Mouse (Mus musculus): ENCODE results near the gene Myo6. TPM values are rescaled to one million over a fixed set of nuclear protein-coding genes. Genes with fewer than 3 reads are reported as not detected.

Gene Myo6
- total and polyA plus RNA-seq, 3 experiments = 1.2 to 1.6 TPM; not detected in 1

- Histone ChIP-seq H3K79me2 (ENCODE audit: control insufficient read depth, insufficient read depth, low read length, poor library complexity) (no peaks in the 10 kb centered on the region), H3K9ac (ENCODE audit: control insufficient read depth, low read depth, low read length, poor library complexity, severe bottlenecking) (no peak overlapping the region), H3K27ac (ENCODE audit: control insufficient read depth, low read depth, low read length) (no peak overlapping the region), H3K9me3 (replicated peaks; ENCODE audit: insufficient read depth, low read length) (no peaks in the 10 kb centered on the region), H3K36me3 (ENCODE audit: control insufficient read depth in 1 of 2, insufficient read depth in 2 of 2, low read length in 2 of 2) (no peaks in the 10 kb centered on the region), H3K4me3 (ENCODE audit: control insufficient read depth in 1 of 2, insufficient read depth in 1 of 2, low read depth in 2 of 2, low read length in 2 of 2) (no peak overlapping the region), H3K4me1 (ENCODE audit: control insufficient read depth in 1 of 2, insufficient read depth in 2 of 2, low read length in 2 of 2) (no peaks in the 10 kb centered on the region), H3K27me3 (ENCODE audit: control insufficient read depth in 1 of 2, insufficient read depth in 2 of 2, low read length in 2 of 2) (no peaks in the 10 kb centered on the region)
- no peak for DNase-seq (ENCODE audit: low read depth, low spot score)
- no peak for TF ChIP-seq POLR2AphosphoS2 (IDR thresholded peaks at IDR 0.05; ENCODE audit: low read length)
- TF ChIP-seq ZC3H11A (IDR thresholded peaks at IDR 0.05; ENCODE audit: low read depth, low read length) = no peak
- TF ChIP-seq SMC3 (IDR thresholded peaks at IDR 0.05; ENCODE audit: low read depth, low read length) = no peak
- TF ChIP-seq GATA1 (IDR thresholded peaks at IDR 0.05; ENCODE audit: low read depth, low read length) = no peak
- TF ChIP-seq RCOR1 (IDR thresholded peaks at IDR 0.05; ENCODE audit: low read depth, low read length) = no peak
Measured at GRCm38 (mm10) chr9:80233831-80234455, 69.1 kb downstream of the Myo6 start.

DNA sequence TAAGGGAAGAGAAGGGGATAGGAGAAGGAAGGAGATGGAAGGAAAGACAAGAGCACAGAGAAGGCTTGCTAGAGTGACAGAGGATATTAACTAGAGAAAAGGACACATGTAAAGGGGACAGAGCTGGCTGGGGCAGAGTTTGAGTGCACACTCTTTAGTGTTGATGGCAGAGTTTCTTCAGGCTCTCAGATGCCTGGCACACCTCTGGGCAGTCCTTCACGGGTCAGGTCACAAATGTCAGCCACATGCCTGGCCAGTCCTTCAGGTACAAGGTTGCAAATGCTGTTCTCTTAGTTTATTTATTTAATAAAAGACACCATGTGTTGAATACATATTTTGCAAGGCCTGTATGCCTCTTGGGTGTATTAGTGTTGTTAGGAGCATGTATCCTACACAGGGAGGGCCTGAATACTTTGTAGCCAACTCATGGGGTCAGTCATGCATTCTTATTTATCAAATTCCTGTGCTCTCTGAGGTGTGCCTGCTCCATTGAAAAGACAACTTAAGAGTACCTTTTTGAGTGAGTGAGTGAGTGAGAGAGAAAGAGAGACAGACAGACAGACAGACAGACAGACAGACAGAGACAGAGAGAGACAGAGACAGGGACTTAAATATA lies 72.5 kb downstream of the Myo6 start:
- no peak overlapping the region for H3K9ac ChIP-seq (ENCODE audit: control insufficient read depth, low read depth, low read length, poor library complexity, severe bottlenecking)
- DNase-seq (ENCODE audit: low read depth, low spot score) = no peak

DNA sequence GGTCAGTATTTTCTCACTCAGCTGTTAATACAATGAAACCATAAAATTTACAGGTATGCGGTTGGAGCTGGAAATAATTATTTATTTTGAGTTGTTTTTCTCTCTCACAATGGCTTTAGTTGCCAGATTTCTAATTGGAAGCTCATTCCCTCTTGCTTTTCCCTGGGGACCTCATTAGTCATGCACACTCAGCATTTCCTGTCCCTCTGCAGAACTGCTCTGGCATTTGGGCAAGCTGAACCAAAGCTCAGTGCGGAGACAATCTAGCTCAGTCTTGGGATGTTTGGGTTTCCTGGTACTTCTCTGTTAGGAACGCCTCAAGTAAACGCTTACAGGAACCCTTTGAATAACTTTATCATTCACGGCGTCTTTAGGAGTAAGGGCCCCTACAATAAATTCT lies 76.9 kb downstream of the Myo6 start:
- Histone ChIP-seq H3K27me3 (ENCODE audit: control insufficient read depth in 1 of 2, insufficient read depth in 2 of 2, low read length in 2 of 2) (no peaks in the 10 kb centered on the region), H3K36me3 (ENCODE audit: control insufficient read depth in 1 of 2, insufficient read depth in 2 of 2, low read length in 2 of 2) (no peaks in the 10 kb centered on the region), H3K4me3 (ENCODE audit: control insufficient read depth in 1 of 2, insufficient read depth in 1 of 2, low read depth in 2 of 2, low read length in 2 of 2) (no peak overlapping the region), H3K27ac (ENCODE audit: control insufficient read depth, low read depth, low read length) (no peak overlapping the region), H3K79me2 (ENCODE audit: control insufficient read depth, insufficient read depth, low read length, poor library complexity) (no peaks in the 10 kb centered on the region), H3K4me1 (ENCODE audit: control insufficient read depth in 1 of 2, insufficient read depth in 2 of 2, low read length in 2 of 2) (no peaks in the 10 kb centered on the region), H3K9ac (ENCODE audit: control insufficient read depth, low read depth, low read length, poor library complexity, severe bottlenecking) (no peak overlapping the region), H3K9me3 (replicated peaks; ENCODE audit: insufficient read depth, low read length) (no peaks in the 10 kb centered on the region)
- no peak for DNase-seq (ENCODE audit: low read depth, low spot score)
- TF ChIP-seq MEF2A (IDR thresholded peaks at IDR 0.05; ENCODE audit: extremely low read depth, insufficient replicate concordance, low read depth, low read length, poor library complexity, severe bottlenecking) (no peak), ETS1 (IDR thresholded peaks at IDR 0.05; ENCODE audit: low read depth, low read length) (no peak), CHD1 (IDR thresholded peaks at IDR 0.05; ENCODE audit: low read depth, low read length) (no peak)

More for the DNA sequence above, 72.5 kb downstream of the Myo6 start:
- Histone ChIP-seq H3K4me1 (ENCODE audit: control insufficient read depth in 1 of 2, insufficient read depth in 2 of 2, low read length in 2 of 2) (no peaks in the 10 kb centered on the region), H3K79me2 (ENCODE audit: control insufficient read depth, insufficient read depth, low read length, poor library complexity) (no peaks in the 10 kb centered on the region), H3K9me3 (replicated peaks; ENCODE audit: insufficient read depth, low read length) (no peaks in the 10 kb centered on the region), H3K27me3 (ENCODE audit: control insufficient read depth in 1 of 2, insufficient read depth in 2 of 2, low read length in 2 of 2) (no peaks in the 10 kb centered on the region), H3K4me3 (ENCODE audit: control insufficient read depth in 1 of 2, insufficient read depth in 1 of 2, low read depth in 2 of 2, low read length in 2 of 2) (no peak overlapping the region), H3K36me3 (ENCODE audit: control insufficient read depth in 1 of 2, insufficient read depth in 2 of 2, low read length in 2 of 2) (no peaks in the 10 kb centered on the region), H3K27ac (ENCODE audit: control insufficient read depth, low read depth, low read length) (no peak overlapping the region)
- TF ChIP-seq BHLHE40 (IDR thresholded peaks at IDR 0.05; ENCODE audit: borderline replicate concordance, low read depth, low read length) (no peak), USF2 (IDR thresholded peaks at IDR 0.05; ENCODE audit: borderline replicate concordance in 1 of 2, insufficient read depth in 1 of 2, low read depth in 1 of 2, low read length in 2 of 2) (no peak), POLR2AphosphoS2 (IDR thresholded peaks at IDR 0.05; ENCODE audit: low read length) (no peak), MAFK (IDR thresholded peaks at IDR 0.05; ENCODE audit: borderline replicate concordance, low read depth, low read length) (no peak), POLR2AphosphoS5 (IDR thresholded peaks at IDR 0.05; ENCODE audit: borderline replicate concordance, low read depth, low read length) (no peak), JUND (IDR thresholded peaks at IDR 0.05; ENCODE audit: low read depth, low read length) (no peak), HCFC1 (IDR thresholded peaks at IDR 0.05; ENCODE audit: low read depth, low read length) (no peak), GATA1 (IDR thresholded peaks at IDR 0.05; ENCODE audit: low read depth, low read length) (no peak), CHD2 (IDR thresholded peaks at IDR 0.05; ENCODE audit: low read length) (no peak), ZNF384 (IDR thresholded peaks at IDR 0.05; ENCODE audit: low read depth, low read length) (no peak), POLR2A (IDR thresholded peaks at IDR 0.05; ENCODE audit: control insufficient read depth in 1 of 2, insufficient read depth in 1 of 2, low read depth in 1 of 2, low read length in 2 of 2, poor library complexity in 1 of 2) (no peak), TCF12 (IDR thresholded peaks at IDR 0.05; ENCODE audit: low read depth, low read length) (no peak), MYB (IDR thresholded peaks at IDR 0.05; ENCODE audit: low read depth, low read length) (no peak)

Measured in MEL (cell line).